Mouse (Mus musculus): ENCODE data around the gene Sohlh1.

DNA sequence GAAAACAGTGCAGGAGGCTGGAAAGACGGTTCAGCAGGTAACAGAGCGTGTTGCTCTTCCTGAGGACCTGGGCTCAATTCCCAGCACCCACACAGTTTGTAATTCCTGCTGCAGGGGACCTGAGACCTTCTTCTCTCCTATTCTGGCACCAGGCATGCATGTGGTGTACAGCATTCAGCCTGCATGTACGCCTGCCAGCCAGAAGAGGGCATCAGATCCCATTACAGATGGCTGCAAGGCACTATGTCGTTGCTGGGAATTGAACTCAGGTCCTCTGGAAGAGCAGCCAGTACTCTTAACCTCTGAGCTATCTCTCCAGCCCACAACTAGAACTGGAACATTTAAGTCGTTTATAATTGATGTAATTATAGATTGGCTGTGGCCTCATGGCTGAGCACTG, 33.7 kb downstream of the Sohlh1 start:
- TF ChIP-seq CTCF (IDR thresholded peaks at IDR 0.05; ENCODE audit: borderline replicate concordance, insufficient read depth, low read length) (peak; percentile 5; the same call in 1 of the 2 replicates), POLR2A (IDR thresholded peaks at IDR 0.05; ENCODE audit: low read depth, low read length) (no peak)

All from embryonic fibroblast, embryonic 13.5 days (primary cell).